Mouse (Mus musculus): ENCODE results near the gene C2cd5. TPM values are rescaled to one million over a fixed set of nuclear protein-coding genes. Genes with fewer than 3 reads are reported as not detected.
A peak's percentile ranks its signal among the peaks of the same experiment; 100 is the strongest.

Gene C2cd5
- polyA plus RNA-seq, 1 experiment from 2014 or later = 51.4 TPM

- Histone ChIP-seq H3K4me2 (no peak overlapping the region), H3K27ac (no peak overlapping the region), H3K36me3 (replicated peaks) (0 out of 2 replicates have a peak, but pooled peaks cover 1% of the 10 kb centered on the region), H3K9me3 (no peaks in the 10 kb centered on the region), H3K4me1 (peaks cover 8% of the 10 kb centered on the region; the same call in 1 of the 2 replicates), H3K4me3 (no peak overlapping the region), H3K27me3 (replicated peaks) (no peaks in the 10 kb centered on the region), H3K9ac (no peak overlapping the region)
- ATAC-seq (replicated peaks) = no peak
- 82% methylated on average over 9 of the region's 9 CpGs for WGBS
Measured at GRCm38 (mm10) chr6:143068181-143068915, 31.6 kb downstream of the C2cd5 start.

GRCm38 (mm10) chr6:143067654-143068053, 32.3 kb downstream of the C2cd5 start:
- H3K36me3 ChIP-seq (replicated peaks) = 0 out of 2 replicates have a peak, but pooled peaks cover 4% of the 10 kb centered on the region
- H3K4me3 ChIP-seq = no peak overlapping the region
- no peak overlapping the region for H3K4me2 ChIP-seq
- no peak overlapping the region for H3K27ac ChIP-seq
- 86% methylated on average over 3 of the region's 3 CpGs for WGBS
- no peak for ATAC-seq (replicated peaks)
- peaks cover 8% of the 10 kb centered on the region; the same call in 1 of the 2 replicates for H3K4me1 ChIP-seq
- H3K9ac ChIP-seq = no peak overlapping the region
- no peaks in the 10 kb centered on the region for H3K9me3 ChIP-seq
- no peaks in the 10 kb centered on the region for H3K27me3 ChIP-seq (replicated peaks)

GRCm38 (mm10) chr6:143066859-143067258, 33.1 kb downstream of the C2cd5 start:
- no peak overlapping the region for H3K27ac ChIP-seq
- no peak overlapping the region for H3K9ac ChIP-seq
- 88% methylated on average over 9 of the region's 9 CpGs for WGBS
- no peaks in the 10 kb centered on the region for H3K27me3 ChIP-seq (replicated peaks)
- no peaks in the 10 kb centered on the region for H3K9me3 ChIP-seq
- H3K4me3 ChIP-seq = no peak overlapping the region
- no peak for ATAC-seq (replicated peaks)
- no peak overlapping the region for H3K4me2 ChIP-seq
- H3K4me1 ChIP-seq = peaks cover 8% of the 10 kb centered on the region; the same call in 1 of the 2 replicates
- H3K36me3 ChIP-seq (replicated peaks) = 0 out of 2 replicates have a peak, but pooled peaks cover 5% of the 10 kb centered on the region

GRCm38 (mm10) chr6:143064047-143064446, 35.9 kb downstream of the C2cd5 start:
- no peaks in the 10 kb centered on the region for H3K27me3 ChIP-seq (replicated peaks)
- no peak overlapping the region for H3K27ac ChIP-seq
- no peak overlapping the region for H3K9ac ChIP-seq
- no peaks in the 10 kb centered on the region for H3K9me3 ChIP-seq
- H3K4me3 ChIP-seq = no peak overlapping the region
- H3K36me3 ChIP-seq (replicated peaks) = 0 out of 2 replicates have a peak, but pooled peaks cover 9% of the 10 kb centered on the region
- no peak overlapping the region for H3K4me2 ChIP-seq
- ATAC-seq (replicated peaks) = no peak
- peaks cover 8% of the 10 kb centered on the region; the same call in 1 of the 2 replicates for H3K4me1 ChIP-seq
- WGBS = 50% methylated on average over 2 of the region's 2 CpGs

- 94% methylated on average over 5 of the region's 5 CpGs for WGBS
- no peak overlapping the region for H3K9ac ChIP-seq
- H3K4me2 ChIP-seq = no peak overlapping the region
- H3K27ac ChIP-seq = no peak overlapping the region
- no peaks in the 10 kb centered on the region for H3K27me3 ChIP-seq (replicated peaks)
- no peak for ATAC-seq (replicated peaks)
- H3K9me3 ChIP-seq = no peaks in the 10 kb centered on the region
- 0 out of 2 replicates have a peak, but pooled peaks cover 6% of the 10 kb centered on the region for H3K36me3 ChIP-seq (replicated peaks)
- H3K4me1 ChIP-seq = no peaks in the 10 kb centered on the region
- H3K4me3 ChIP-seq = no peak overlapping the region
Measured at GRCm38 (mm10) chr6:143057601-143058000, 42.3 kb downstream of the C2cd5 start.

- no peaks in the 10 kb centered on the region for H3K4me1 ChIP-seq
- H3K9ac ChIP-seq = no peak overlapping the region
- no peak overlapping the region for H3K4me3 ChIP-seq
- H3K27ac ChIP-seq = no peak overlapping the region
- H3K36me3 ChIP-seq (replicated peaks) = peaks cover 23% of the 10 kb centered on the region; the same call in 1 of the 2 replicates
- no peak for ATAC-seq (replicated peaks)
- no peaks in the 10 kb centered on the region for H3K27me3 ChIP-seq (replicated peaks)
- no peaks in the 10 kb centered on the region for H3K9me3 ChIP-seq
- H3K4me2 ChIP-seq = no peak overlapping the region
- 83% methylated on average over 5 of the region's 5 CpGs for WGBS
Measured at GRCm38 (mm10) chr6:143051566-143051965, 48.4 kb downstream of the C2cd5 start.

- no peak overlapping the region for H3K9ac ChIP-seq
- WGBS = 82% methylated on average over 11 of the region's 11 CpGs
- H3K27ac ChIP-seq = no peak overlapping the region
- H3K36me3 ChIP-seq (replicated peaks) = peaks cover 23% of the 10 kb centered on the region; the same call in 1 of the 2 replicates
- no peaks in the 10 kb centered on the region for H3K4me1 ChIP-seq
- ATAC-seq (replicated peaks) = no peak
- no peaks in the 10 kb centered on the region for H3K9me3 ChIP-seq
- no peak overlapping the region for H3K4me2 ChIP-seq
- H3K27me3 ChIP-seq (replicated peaks) = no peaks in the 10 kb centered on the region
- H3K4me3 ChIP-seq = no peak overlapping the region
Measured at GRCm38 (mm10) chr6:143049791-143050555, 50.0 kb downstream of the C2cd5 start.

- H3K9me3 ChIP-seq = no peaks in the 10 kb centered on the region
- H3K4me3 ChIP-seq = no peak overlapping the region
- no peaks in the 10 kb centered on the region for H3K4me1 ChIP-seq
- ATAC-seq (replicated peaks) = no peak
- no peaks in the 10 kb centered on the region for H3K27me3 ChIP-seq (replicated peaks)
- no peak overlapping the region for H3K27ac ChIP-seq
- H3K9ac ChIP-seq = no peak overlapping the region
- no peak overlapping the region for H3K4me2 ChIP-seq
- H3K36me3 ChIP-seq (replicated peaks) = peaks cover 21% of the 10 kb centered on the region; the same call in 1 of the 2 replicates
- 94% methylated on average over 2 of the region's 2 CpGs for WGBS
Measured at GRCm38 (mm10) chr6:143049117-143049516, 50.8 kb downstream of the C2cd5 start.

- Histone ChIP-seq H3K27me3 (replicated peaks) (no peaks in the 10 kb centered on the region), H3K36me3 (replicated peaks) (peaks cover 21% of the 10 kb centered on the region; the same call in 1 of the 2 replicates), H3K27ac (no peak overlapping the region), H3K4me3 (no peak overlapping the region), H3K9me3 (no peaks in the 10 kb centered on the region), H3K9ac (no peak overlapping the region), H3K4me1 (no peaks in the 10 kb centered on the region), H3K4me2 (no peak overlapping the region)
- ATAC-seq (replicated peaks) = no peak
- WGBS = 84% methylated on average over 15 of the region's 15 CpGs
Measured at GRCm38 (mm10) chr6:143047538-143048258, 52.2 kb downstream of the C2cd5 start.

- Histone ChIP-seq H3K4me2 (no peak overlapping the region), H3K27ac (no peak overlapping the region), H3K36me3 (replicated peaks) (no peaks in the 10 kb centered on the region; the same call in 1 of the 2 replicates), H3K9ac (no peak overlapping the region), H3K9me3 (no peaks in the 10 kb centered on the region), H3K4me3 (no peak overlapping the region), H3K27me3 (replicated peaks) (no peaks in the 10 kb centered on the region), H3K4me1 (no peaks in the 10 kb centered on the region)
- WGBS = 64% methylated on average over 6 of the region's 6 CpGs
- ATAC-seq (replicated peaks) = peak; percentile 67; the same call in 1 of the 2 replicates
Measured at GRCm38 (mm10) chr6:143041578-143041977, 58.4 kb downstream of the C2cd5 start.

GRCm38 (mm10) chr6:143035261-143035660, 64.7 kb downstream of the C2cd5 start:
- no peak overlapping the region for H3K4me2 ChIP-seq
- H3K36me3 ChIP-seq (replicated peaks) = peaks cover 25% of the 10 kb centered on the region
- no peak overlapping the region for H3K27ac ChIP-seq
- H3K4me3 ChIP-seq = no peak overlapping the region
- no peaks in the 10 kb centered on the region for H3K9me3 ChIP-seq
- no peaks in the 10 kb centered on the region for H3K27me3 ChIP-seq (replicated peaks)
- no peaks in the 10 kb centered on the region for H3K4me1 ChIP-seq
- no peak for ATAC-seq (replicated peaks)
- H3K9ac ChIP-seq = no peak overlapping the region
- 78% methylated on average over 4 of the region's 4 CpGs for WGBS

- WGBS = 87% methylated on average over 2 of the region's 2 CpGs
- Histone ChIP-seq H3K27ac (no peak overlapping the region), H3K4me3 (no peak overlapping the region), H3K9me3 (no peaks in the 10 kb centered on the region), H3K36me3 (replicated peaks) (peaks cover 32% of the 10 kb centered on the region), H3K9ac (no peak overlapping the region), H3K4me2 (no peak overlapping the region), H3K27me3 (replicated peaks) (no peaks in the 10 kb centered on the region), H3K4me1 (no peaks in the 10 kb centered on the region)
- no peak for ATAC-seq (replicated peaks)
Measured at GRCm38 (mm10) chr6:143034503-143034902, 65.4 kb downstream of the C2cd5 start.
